Mouse (Mus musculus) embryonic fibroblast, embryonic 13.5 days (primary cell): ENCODE results near the gene Acaa1a.

Source experiments
- CTCF ChIP-seq: IDR thresholded peaks from 2 replicates; pipeline ENCODE4 v1.5.1; 2011; ENCODE audit warnings: mild to moderate bottlenecking, control low read depth, low read length, moderate library complexity, borderline replicate concordance; ENCODE audit not compliant: insufficient read depth
- POLR2A ChIP-seq: IDR thresholded peaks from 2 replicates; pipeline ENCODE4 v1.6.1; 2011; ENCODE audit warnings: low read depth, mild to moderate bottlenecking, control low read depth, low read length, moderate library complexity

- TF ChIP-seq CTCF (no peak), POLR2A (no peak)
Measured at GRCm38 (mm10) chr9:119320446-119320845, 19.0 kb upstream of the Acaa1a start.
